Mouse (Mus musculus) left cerebral cortex, postnatal 25 days (tissue): ENCODE results near the gene Fmnl1. TPM values are rescaled to one million over a fixed set of nuclear protein-coding genes. Genes with fewer than 3 reads are reported as not detected.

Source experiments
- DNase-seq, 2 experiments: peaks; one replicate each; pipeline ENCODE4 v3.0.0; 2022; ENCODE audit warnings: low spot score in 2 of 2, mixed read lengths in 1 of 2
- intact Hi-C: fragments of 180-260 bp; cut with DNase I; formaldehyde crosslinking; loops from one replicate; pipeline ENCODE4 v1.15.1; 2025
- total RNA-seq, 2 experiments: library from RNA; stranded (reverse); gene quantifications; 2 replicates each; pipeline ENCODE4 v1.2.3; 2021

Gene Fmnl1
- total RNA-seq, 2 experiments from 2014 or later: 146 to 197 TPM

GRCm38 (mm10) chr11:103158621-103159478 is 12.1 kb upstream of the Fmnl1 start:
- DNase-seq: peak; percentile 91 to 94
- intact Hi-C loops: loop anchor here (1.0 to 10.0 kb wide), 3 partner anchors 42 to 396 kb away; no protein-coding TSS in a partner anchor

- DNase-seq: no peak
- intact Hi-C loops: no loop called here
These were observed 10.2 kb upstream of the Fmnl1 start for GRCm38 (mm10) chr11:103160738-103161137.

GRCm38 (mm10) chr11:103161449-103161848 is 9.5 kb upstream of the Fmnl1 start:
- DNase-seq: no peak
- intact Hi-C loops: no loop called here

GRCm38 (mm10) chr11:103162132-103162531 is 8.8 kb upstream of the Fmnl1 start:
- intact Hi-C loops: no loop called here
- no peak for DNase-seq

GRCm38 (mm10) chr11:103164391-103164790 is 6.5 kb upstream of the Fmnl1 start:
- intact Hi-C loops: no loop called here
- no peak for DNase-seq

- intact Hi-C loops: loop anchor here (1.0 to 5.0 kb wide), 2 partner anchors 63 to 156 kb away; no protein-coding TSS in a partner anchor
These were observed 2.1 kb upstream of the Fmnl1 start for GRCm38 (mm10) chr11:103168690-103169390.

GRCm38 (mm10) chr11:103169664-103170063 is 1.2 kb upstream of the Fmnl1 start:
- intact Hi-C loops: loop anchor here (1.0 to 5.0 kb wide), 3 partner anchors 63 to 156 kb away; partner anchors contain the start of gene Map3k14
- DNase-seq: no peak

More at GRCm38 (mm10) chr11:103168690-103169390, 2.1 kb upstream of the Fmnl1 start:
- DNase-seq: peak; percentile 73 to 85

- DNase-seq: no peak
- intact Hi-C loops: loop anchor here (2.0 kb wide), 1 partner anchor 97 kb away; the partner anchor contains the start of gene Map3k14
These were observed 805 bp upstream of the Fmnl1 start for GRCm38 (mm10) chr11:103170111-103170493.

GRCm38 (mm10) chr11:103171286-103171620 is 346 bp downstream of the Fmnl1 start:
- intact Hi-C loops: loop anchor here (2.0 kb wide), 1 partner anchor 96 kb away; the partner anchor contains the start of gene Map3k14
- DNase-seq: no peak

- intact Hi-C loops: loop anchor here (2.0 kb wide), 1 partner anchor 95 kb away; the partner anchor contains the start of gene Map3k14
These were observed 940 bp downstream of the Fmnl1 start for GRCm38 (mm10) chr11:103171703-103172391.

GRCm38 (mm10) chr11:103172392-103173040 is 1.6 kb downstream of the Fmnl1 start:
- intact Hi-C loops: no loop called here

More at GRCm38 (mm10) chr11:103171703-103172391, 940 bp downstream of the Fmnl1 start:
- DNase-seq: peak; percentile 27 to 34

GRCm38 (mm10) chr11:103173041-103173770 is 2.3 kb downstream of the Fmnl1 start:
- intact Hi-C loops: no loop called here
- DNase-seq: no peak

More at GRCm38 (mm10) chr11:103172392-103173040, 1.6 kb downstream of the Fmnl1 start:
- no peak for DNase-seq

GRCm38 (mm10) chr11:103173771-103174344 is 3.0 kb downstream of the Fmnl1 start:
- intact Hi-C loops: no loop called here
- peak; percentile 48 to 79 for DNase-seq

- intact Hi-C loops: no loop called here
- DNase-seq: no peak
These were observed 3.5 kb downstream of the Fmnl1 start for GRCm38 (mm10) chr11:103174411-103174832.

GRCm38 (mm10) chr11:103174891-103175391 is 4.0 kb downstream of the Fmnl1 start:
- intact Hi-C loops: no loop called here
- no peak for DNase-seq

- no peak for DNase-seq
- intact Hi-C loops: no loop called here
These were observed 5.0 kb downstream of the Fmnl1 start for GRCm38 (mm10) chr11:103175688-103176442.

- no peak for DNase-seq
- intact Hi-C loops: no loop called here
These were observed 5.6 kb downstream of the Fmnl1 start for GRCm38 (mm10) chr11:103176510-103176909.
